In the genomic region with DNA sequence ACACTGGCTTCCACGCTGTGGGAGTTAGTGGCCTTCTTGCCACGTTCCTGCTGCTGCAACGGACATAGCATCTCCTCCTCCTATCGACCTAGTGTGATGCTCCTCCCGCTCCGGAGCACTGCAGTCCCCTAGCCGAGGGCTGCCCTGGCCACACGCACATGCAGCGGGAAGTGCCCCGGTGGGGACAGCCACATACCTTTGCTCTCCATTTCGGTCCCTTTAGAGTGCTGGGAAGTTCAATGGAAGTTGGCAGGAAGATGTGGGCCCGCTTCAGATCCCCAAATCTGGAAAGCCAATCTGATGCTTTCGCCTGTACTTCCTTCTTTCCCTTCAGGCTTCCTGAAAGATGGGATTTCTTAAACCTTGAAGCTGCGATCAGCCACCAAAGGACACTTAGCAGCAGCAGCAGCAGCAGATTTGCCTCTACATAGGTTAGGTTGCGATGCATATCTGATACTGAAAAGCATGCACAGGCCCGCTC, we compare ENCODE assay signal across 8 mouse cellular contexts. TPM values are rescaled to one million over a fixed set of nuclear protein-coding genes. Genes with fewer than 3 reads are reported as not detected.
A peak's percentile ranks its signal among the peaks of the same experiment; 100 is the strongest.
DNase-seq lines count a peak whose midpoint lies in the region; ATAC-seq and TF ChIP-seq lines count a peak whose summit lies in the region.

A gene (minus strand): TSS at position 431 of the 481 bp plus-strand sequence.

- no peak for TF ChIP-seq CTCF in cortical plate, adult 2 months (IDR thresholded peaks at IDR 0.05; ENCODE audit: extremely low read depth, insufficient read depth, low read length)

- H3K27ac ChIP-seq in cortical plate, adult 2 months (ENCODE audit: insufficient read depth, low read length), result 0 out of 2 replicates have a peak within 1 kb of the TSS, but pooled peaks have one; percentile 5
- no peak within 1 kb of the TSS; the same call in 1 of the 2 replicates for H3K27ac ChIP-seq in heart, embryonic 16.5 days (ENCODE audit: low read length)
- H3K27ac ChIP-seq in neural tube, embryonic 15.5 days (replicated peaks), result peak within 1 kb of the TSS; percentile 87

- H3K27me3 ChIP-seq in heart, embryonic 16.5 days (ENCODE audit: control insufficient read depth, insufficient read depth, low read length), result 0 out of 2 replicates have a peak, but pooled peaks cover 3% of the 10 kb centered on the region
- no peaks in the 10 kb centered on the region for H3K27me3 ChIP-seq in neural tube, embryonic 15.5 days (replicated peaks)

- peak within 1 kb of the TSS; percentile 78 for H3K4me2 ChIP-seq in heart, embryonic 16.5 days (ENCODE audit: low read depth, low read length)
- peak within 1 kb of the TSS; percentile 77 for H3K4me2 ChIP-seq in neural tube, embryonic 15.5 days

- under 1% methylated on average over 16 of the region's 16 CpGs for WGBS in heart, embryonic 16.5 days
- under 1% methylated on average over 16 of the region's 16 CpGs for WGBS in neural tube, embryonic 15.5 days

- no peak for TF ChIP-seq POLR2A in cortical plate, adult 2 months (IDR thresholded peaks at IDR 0.05; ENCODE audit: extremely low read depth, insufficient read depth, low read length)

- ATAC-seq in heart, embryonic 16.5 days (replicated peaks; ENCODE audit: extremely low read depth, insufficient read depth, low FRiP score), result no peak
- peak; percentile 77 for ATAC-seq in neural tube, embryonic 15.5 days (ENCODE audit: low FRiP score)

- peak within 1 kb of the TSS; percentile 25; the same call in 1 of the 2 replicates for H3K9ac ChIP-seq in heart, embryonic 16.5 days (ENCODE audit: low read length)
- H3K9ac ChIP-seq in neural tube, embryonic 15.5 days (replicated peaks), result peak within 1 kb of the TSS; percentile 74

- DNase-seq in kidney, postnatal 4 days, result peak; percentile 5 to 18
- no peak for DNase-seq in kidney, adult 8-10 months
- DNase-seq in left cerebral cortex, adult 9 months (ENCODE audit: low spot score in 2 of 2), result peak; percentile 7 to 31
- no peak for DNase-seq in urinary bladder, postnatal 14 days (ENCODE audit: low spot score)
- no peak for DNase-seq in ovary, postnatal 36 days (ENCODE audit: low spot score)

- peak within 1 kb of the TSS; percentile 78 for H3K4me3 ChIP-seq in cortical plate, adult 2 months (ENCODE audit: insufficient read depth, low read length)
- H3K4me3 ChIP-seq in heart, embryonic 16.5 days (ENCODE audit: low read length), result peak within 1 kb of the TSS; percentile 49
- peak within 1 kb of the TSS; percentile 63 for H3K4me3 ChIP-seq in neural tube, embryonic 15.5 days (replicated peaks)

- H3K36me3 ChIP-seq in heart, embryonic 16.5 days (ENCODE audit: control insufficient read depth, insufficient read depth), result no peaks in the 10 kb centered on the region
- H3K36me3 ChIP-seq in neural tube, embryonic 15.5 days, result no peaks in the 10 kb centered on the region

- no peaks in the 10 kb centered on the region for H3K9me3 ChIP-seq in heart, embryonic 16.5 days (replicated peaks; ENCODE audit: control insufficient read depth, low read length)
- H3K9me3 ChIP-seq in neural tube, embryonic 15.5 days (replicated peaks), result no peaks in the 10 kb centered on the region

- H3K4me1 ChIP-seq in cortical plate, adult 2 months (ENCODE audit: control insufficient read depth, insufficient read depth, low read length), result no peaks in the 10 kb centered on the region; the same call in 1 of the 2 replicates
- H3K4me1 ChIP-seq in heart, embryonic 16.5 days (ENCODE audit: control insufficient read depth, insufficient read depth, low read length), result peaks cover 6% of the 10 kb centered on the region; the same call in 1 of the 2 replicates
- H3K4me1 ChIP-seq in neural tube, embryonic 15.5 days, result peaks cover 7% of the 10 kb centered on the region

RNA-seq across cellular contexts. Expression of the gene that starts here (rescaled TPM):
- polyA plus RNA-seq in cortical plate, adult 2 months (2012; rRNA removed), result 136 and 140 TPM in 2 replicates
- polyA plus RNA-seq in heart, embryonic 16.5 days (2015; fragmentation: Nextera tagmentation; extraction: Ambion mirVana), result 21.5 and 42.6 TPM in 2 replicates
- 62.3 and 72.5 TPM in 2 replicates for polyA plus RNA-seq in neural tube, embryonic 15.5 days (2015; fragmentation: Nextera tagmentation; extraction: Ambion mirVana)

Comparison
In these comparisons a context has a peak if more than half of its experiments do, and no peak if none do; other contexts are left out.
1. DNase-seq: peak in kidney, postnatal 4 days (2 of 2) and left cerebral cortex, adult 9 months (2 of 2); none in kidney, adult 8-10 months (0 of 2), urinary bladder, postnatal 14 days (single experiment) and ovary, postnatal 36 days (single experiment).
2. Peak in every context shown above with its lines, with median percentiles within 50 percentile points of each other: H3K4me3 ChIP-seq.